Mouse (Mus musculus) small intestine, adult 2 months (tissue): ENCODE data around the gene Plxdc1.

Experiments used
- CTCF ChIP-seq: fragments of 200-500 bp; IDR thresholded peaks from 2 replicates; pipeline ENCODE4 v1.5.1; 2012; ENCODE audit warnings: low read depth, mild to moderate bottlenecking, control low read depth, inconsistent platforms, low read length, moderate library complexity, mixed read lengths; ENCODE audit not compliant: insufficient replicate concordance, insufficient read length; ENCODE audit errors: extremely low read depth
- POLR2A ChIP-seq: fragments of 200-500 bp; IDR thresholded peaks from 2 replicates; pipeline ENCODE4 v1.6.1; 2012; ENCODE audit warnings: low read depth, mild to moderate bottlenecking, control low read depth, inconsistent platforms, low read length, moderate library complexity

GRCm38 (mm10) chr11:97928905-97929304, 57.3 kb downstream of the Plxdc1 start:
- TF ChIP-seq CTCF (no peak), POLR2A (no peak)
